Mouse (Mus musculus): ENCODE results near the gene Polr2a.
"Not testable (repeated sequence)": the region's sequence is repeated elsewhere in the genome, so short reads cannot be mapped to it uniquely, and the experiment has no call there.

The Polr2a gene

DNA sequence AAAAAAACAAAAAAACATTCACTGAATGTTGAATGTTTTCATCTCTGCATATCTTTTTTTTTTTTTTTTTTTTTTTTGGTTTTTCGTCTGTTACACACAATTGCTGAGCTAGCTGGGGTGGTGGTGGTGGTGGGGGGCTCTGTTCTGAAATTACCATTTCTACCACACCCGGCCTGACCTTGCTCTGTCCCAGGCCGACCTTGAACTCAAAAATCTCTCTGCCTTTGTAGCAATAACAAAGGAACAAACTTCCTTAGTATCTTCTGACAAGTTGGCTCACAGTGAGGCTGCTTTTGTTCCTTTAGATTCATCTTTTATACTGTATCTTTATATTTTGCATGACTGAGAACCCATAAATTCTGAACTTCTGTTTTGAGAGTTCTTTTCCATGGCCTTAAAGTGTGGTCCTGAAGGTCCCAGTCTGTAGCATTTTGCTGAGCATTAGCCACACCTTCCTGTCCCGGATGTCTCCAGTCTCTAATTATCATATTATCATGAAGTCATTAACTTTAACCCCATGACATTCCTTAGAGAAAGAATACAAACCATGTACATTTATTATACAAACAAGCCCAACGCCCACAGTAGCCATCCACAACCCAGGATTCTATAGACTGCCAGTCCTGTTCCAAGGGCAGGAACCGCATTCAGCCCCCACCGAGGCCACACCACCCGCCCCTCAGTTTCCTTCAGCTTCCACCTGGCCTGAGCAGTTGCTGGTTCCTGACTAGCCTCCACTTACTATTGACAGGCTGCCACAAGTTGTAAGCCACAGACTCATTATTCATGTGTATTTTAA, 54.4 kb downstream of the Polr2a start:
- DNase-seq: no peak

DNA sequence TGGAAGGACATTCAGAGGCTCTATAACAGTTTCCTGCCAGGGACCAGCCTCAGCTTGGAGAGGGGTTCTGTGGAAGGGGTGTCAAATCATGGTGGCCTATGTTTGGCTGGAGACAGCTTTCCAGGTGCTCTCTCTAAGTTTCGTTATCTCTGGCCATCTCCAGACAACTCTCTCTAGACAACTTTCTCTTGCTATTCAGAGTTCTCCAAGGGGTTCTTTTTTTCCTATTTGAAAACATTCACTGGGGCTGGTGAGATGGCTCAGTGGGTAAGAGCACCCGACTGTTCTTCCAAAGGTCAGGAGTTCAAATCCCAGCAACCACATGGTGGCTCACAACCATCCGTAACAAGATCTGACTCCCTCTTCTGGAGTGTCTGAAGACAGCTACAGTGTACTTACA, 55.1 kb downstream of the Polr2a start:
- DNase-seq: not testable (repeated sequence)

DNA sequence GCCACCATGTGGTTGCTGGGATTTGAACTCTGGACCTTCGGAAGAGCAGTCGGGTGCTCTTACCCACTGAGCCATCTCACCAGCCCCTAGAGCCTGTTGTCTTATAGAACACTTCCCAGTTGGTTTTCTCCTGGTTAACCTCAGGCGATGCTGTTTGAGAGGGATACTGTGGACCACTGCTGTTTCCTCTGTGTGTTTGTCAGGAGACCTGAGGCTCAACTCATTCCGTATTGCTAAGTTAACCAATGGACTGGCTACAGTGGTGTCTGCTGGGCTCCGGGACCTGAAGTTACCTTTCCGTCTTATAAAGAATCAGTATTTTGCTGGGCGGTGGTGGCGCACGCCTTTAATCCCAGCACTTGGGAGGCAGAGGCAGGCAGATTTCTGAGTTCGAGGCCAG, 55.6 kb downstream of the Polr2a start:
- not testable (repeated sequence) for DNase-seq

DNA sequence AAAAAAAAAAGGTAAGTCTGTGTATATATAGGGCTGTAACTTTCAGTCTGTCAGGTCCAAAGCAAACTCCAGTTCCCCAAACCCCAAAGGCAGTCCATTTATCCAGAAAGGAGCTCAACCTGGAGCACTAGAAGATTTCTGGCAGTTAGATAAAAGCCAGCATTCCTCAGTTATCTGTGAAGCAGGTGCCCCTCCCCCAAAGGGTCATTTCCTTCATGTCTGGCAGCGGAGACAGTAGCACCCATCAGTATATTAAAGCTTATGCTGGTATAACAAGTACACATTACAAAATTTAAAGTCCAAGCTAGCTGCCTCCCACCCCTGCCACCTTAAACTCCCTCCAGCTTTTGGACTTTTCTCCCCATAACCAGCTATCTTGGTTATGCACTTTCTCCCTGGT, 58.8 kb downstream of the Polr2a start:
- no peak for DNase-seq

DNA sequence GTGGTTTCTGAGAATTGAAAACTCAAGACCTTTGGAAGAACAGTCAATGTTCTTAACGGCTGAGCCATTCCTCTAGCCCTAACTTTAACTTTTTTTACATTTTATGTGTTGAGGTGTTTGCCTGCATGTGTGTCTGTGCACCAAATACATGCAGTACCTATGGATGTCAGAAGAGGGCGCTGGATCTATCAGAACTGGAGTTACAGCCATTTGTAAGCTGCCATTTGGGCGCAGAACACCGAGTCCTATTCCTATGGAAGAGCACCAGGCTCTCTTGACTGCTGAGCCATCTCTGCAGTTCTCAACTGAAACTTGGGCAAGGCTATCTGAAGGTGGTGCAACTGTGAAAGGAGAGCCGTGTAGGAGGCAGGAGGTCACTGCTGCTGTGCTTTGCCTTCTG, 59.9 kb downstream of the Polr2a start:
- DNase-seq: no peak

DNA sequence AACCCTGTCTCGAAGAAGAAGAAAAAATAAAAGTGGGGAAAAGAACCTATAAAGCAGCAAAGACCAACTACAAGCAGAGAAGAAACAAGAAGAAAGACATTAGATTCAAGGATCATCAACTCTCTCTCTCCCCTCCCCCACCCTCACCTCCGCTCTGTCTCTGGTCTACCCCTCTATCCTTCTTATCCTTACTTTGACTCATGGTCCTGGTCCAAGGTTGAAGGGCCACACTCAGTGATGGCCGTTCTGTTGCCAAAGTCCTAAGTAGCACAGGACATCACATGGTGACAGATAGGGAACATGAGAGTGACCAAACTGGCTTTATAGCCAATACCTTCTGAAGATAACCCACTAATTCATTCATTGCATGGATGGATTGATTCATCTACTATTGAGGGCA, 61.0 kb downstream of the Polr2a start:
- no peak for DNase-seq

DNA sequence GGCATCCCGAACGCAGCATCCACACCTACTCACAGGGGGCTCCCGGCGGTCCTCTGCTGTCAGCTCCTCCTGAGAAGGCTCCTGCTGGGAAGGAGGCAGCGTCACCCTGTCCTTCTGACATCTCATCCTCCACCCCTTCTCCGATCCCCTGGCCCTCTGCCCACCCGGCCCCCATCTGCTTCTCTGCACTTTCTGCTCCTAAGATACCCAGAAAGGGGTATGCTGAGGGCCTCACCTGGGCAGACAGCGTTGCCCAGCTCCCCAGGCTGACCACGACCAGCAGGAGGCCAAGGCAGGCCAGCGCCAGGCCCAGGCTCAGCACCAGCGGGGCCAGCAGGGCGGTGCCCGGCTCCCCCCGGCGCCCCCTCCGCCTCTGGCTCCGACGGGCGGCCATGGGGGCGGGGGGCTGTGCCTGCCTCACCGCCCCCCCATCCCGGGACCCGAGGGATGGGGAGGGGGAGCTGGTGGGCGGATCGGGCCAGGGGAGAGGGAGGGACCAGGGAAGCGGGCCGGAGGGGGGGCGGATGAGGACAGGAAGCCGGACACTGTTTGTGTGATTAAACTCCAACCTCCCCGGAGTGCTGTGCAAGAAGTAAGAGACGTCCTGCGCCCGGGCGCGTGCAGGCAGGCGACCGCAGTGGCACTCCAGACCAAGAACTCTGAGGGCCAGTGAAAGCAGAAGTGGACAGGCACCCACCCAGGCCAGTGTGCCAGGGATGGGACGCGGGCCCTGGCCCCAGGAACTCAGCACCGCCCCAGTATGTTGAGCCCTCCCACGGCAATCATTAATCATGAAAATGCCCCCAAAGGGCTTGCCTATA, 62.9 kb downstream of the Polr2a start, which contains the start of the genes Tnfsf12 and Tnfsfm13:
Gene Tnfsf12, minus strand, starts transcription at position 489 of the 821 bp plus-strand sequence.
Gene Tnfsfm13, minus strand, starts transcription at position 738 of the 821 bp plus-strand sequence.
- peak; percentile 73 for DNase-seq

DNA sequence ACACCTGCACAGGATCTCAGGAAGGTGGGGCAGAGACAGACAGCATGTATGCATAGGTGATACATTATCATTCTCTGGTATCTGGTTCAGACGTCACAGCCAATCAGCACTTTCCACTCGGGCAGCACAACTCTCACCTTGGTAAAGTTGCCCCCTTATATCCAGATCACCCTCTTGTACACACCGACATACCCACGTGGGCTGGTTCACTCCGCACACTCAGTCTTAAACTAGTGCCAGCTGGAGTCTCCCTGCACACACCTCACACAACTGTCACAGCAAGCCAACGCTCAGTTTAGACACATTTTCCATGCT, 63.4 kb downstream of the Polr2a start:
- DNase-seq: no peak

DNA sequence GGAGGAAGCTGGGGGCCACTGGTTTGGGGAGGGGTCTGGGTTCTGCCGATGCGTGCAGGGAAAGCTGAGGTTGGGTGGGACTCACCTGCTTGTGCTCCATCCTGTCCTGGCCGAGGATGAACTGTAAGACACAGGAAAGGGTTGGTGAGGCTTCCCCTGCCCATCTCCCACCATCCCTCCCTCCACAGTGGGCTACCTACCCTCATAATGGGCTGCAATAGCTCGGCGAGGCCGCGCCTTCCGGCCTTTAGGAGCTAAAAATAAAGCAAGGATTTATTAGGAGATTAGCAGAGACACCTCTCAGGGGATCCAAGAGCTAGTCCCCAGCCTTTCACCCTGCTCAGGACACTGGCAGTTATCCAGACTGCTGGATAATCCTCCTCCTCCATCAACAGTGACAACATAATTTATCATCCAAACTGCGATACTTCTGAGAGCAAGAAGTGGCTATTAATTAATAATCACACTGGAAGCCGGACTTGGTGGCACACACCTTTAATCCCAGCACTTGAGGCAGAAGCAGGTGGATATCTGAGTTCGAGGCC, 64.9 kb downstream of the Polr2a start:
- peak; percentile 80 for DNase-seq

DNA sequence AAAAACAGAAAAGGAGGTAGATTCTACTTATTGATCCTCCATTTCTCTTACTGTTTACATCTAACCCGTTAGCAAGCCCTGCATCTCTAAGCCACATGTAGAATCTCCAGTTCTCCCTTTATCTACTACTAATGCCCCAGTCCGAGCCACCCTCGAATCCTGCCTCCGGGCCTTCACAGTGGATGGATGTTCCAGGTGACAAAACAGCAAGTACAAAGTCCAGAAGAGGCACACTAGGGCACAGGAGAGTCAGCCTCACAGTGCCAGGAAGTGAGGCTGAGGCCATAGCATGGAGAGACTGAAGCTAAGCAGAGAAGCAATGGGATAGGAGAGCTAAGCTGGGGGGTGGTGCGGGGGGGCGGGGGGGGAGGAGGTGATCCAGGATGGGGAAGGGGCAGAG, 65.6 kb downstream of the Polr2a start:
- DNase-seq: no peak

DNA sequence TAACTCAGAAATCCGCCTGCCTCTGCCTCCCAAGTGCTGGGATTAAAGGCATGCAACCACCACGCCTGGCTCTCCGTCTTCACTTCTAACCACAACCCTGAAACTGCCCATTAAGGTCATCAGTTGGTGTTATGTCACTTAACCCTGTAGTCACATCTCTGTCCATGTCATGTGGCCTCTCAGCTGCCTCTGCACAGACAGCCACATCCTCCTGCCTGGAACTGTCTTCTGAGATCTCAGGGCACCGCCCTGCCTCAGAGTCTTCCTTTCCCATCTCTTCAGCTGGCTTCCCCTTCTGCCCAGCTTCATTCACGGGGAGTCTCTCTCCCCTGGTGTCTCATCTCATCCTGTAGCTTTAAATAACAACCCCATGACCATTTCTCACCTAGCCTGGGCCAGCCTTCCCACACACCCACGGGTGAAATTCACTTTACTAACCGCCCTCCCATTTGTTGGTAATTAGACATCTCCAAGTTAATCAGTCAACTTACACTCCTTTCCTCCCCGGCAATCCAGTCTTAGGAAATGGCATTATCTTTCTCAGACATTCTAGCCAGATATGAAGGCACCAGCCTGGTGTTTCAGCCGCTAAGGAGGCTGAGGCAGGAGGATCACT, 66.1 kb downstream of the Polr2a start:
- DNase-seq: no peak

DNA sequence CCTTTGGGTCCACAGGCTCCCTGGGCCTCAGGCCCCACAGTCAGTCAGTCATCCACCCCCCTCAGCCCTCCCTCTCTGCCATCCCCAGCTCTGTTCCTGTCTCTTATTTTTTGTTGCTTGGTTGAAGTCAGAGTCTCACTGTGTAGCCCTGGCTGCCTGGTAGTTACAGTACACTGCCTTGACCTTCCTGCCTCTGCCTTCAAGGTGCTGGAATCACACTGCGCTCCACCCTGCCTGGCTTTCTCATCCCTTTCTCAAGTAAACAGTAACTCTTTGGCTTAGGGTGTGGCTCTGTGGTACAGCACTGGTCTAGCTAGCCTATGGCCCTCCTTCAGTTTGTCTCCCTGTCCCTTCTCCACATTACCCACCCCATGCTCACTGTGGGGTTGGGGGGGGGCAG, 68.5 kb downstream of the Polr2a start:
- no peak for DNase-seq

DNA sequence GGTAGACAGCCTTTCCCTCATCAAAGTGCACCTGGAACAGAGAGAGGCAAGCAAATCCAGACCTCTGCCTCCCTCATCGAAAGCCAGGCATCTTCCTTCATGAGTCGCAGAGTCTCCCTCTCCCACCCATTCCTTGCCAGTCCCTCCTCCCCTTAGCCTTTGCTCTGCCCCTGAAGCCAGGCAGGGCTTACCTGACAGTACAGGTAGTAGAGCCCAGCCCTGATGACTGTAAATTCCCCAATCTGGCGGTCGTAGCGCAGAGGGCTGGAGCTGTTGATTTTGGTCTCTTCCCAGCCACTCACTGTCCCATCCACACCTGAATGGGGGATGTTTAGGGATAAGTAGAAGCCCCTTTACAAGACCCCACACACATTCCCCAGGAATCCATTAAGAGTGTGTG, 71.4 kb downstream of the Polr2a start:
- no peak for DNase-seq

DNA sequence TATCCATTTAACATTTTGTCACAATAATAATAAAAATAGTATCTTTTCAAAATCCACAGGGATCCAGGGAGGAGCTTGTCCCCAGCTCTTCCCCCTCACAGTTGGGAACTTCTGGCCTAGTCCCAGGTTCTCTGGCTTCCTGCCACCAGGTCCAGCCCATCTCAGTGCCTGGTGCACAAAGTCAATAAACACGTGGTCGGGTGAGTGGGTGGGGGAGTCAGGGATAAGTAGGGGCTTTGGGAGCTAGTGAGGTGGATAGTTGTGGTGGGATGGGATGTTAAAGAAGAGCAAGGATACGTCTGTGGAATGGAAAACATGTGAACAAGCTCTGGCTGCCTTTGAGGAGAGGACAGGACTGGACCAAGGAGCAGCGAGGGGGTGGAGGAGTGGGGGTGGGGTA, 72.1 kb downstream of the Polr2a start:
- no peak for DNase-seq

DNA sequence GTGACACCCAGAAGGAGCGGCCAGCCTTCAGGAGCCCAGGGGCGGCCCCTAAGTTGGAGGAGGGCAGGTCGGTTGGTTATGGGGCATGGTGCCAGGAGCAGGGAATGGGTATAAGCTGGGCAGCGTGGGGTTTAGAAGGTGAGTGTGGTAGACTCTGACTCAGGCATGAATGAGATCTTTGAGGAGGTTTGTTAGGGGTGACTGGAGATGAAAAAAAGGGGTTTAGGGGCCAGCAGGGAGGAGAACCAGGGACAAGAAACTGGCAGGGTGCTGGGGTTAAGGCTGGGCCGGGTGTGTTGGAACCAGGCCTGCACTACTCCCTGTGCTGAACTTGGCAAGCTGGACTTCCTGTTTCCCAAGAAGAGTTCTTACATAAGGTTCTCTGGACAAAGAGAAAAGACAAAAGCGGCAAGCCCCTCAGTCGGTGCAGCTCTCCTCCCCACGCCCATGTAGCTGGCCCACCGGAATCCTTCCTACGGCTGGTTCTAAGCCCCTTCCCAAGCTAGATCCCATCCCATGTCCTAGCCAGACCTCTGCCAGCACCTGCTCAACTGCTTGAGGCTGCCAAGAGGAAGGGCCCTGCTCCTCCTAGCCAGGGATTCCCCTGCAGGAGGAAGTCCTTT, 72.8 kb downstream of the Polr2a start, which contains the start of gene Tnfsf13:
Gene Tnfsf13, minus strand, starts transcription at position 259 of the 623 bp plus-strand sequence.
- no peak for DNase-seq

DNA sequence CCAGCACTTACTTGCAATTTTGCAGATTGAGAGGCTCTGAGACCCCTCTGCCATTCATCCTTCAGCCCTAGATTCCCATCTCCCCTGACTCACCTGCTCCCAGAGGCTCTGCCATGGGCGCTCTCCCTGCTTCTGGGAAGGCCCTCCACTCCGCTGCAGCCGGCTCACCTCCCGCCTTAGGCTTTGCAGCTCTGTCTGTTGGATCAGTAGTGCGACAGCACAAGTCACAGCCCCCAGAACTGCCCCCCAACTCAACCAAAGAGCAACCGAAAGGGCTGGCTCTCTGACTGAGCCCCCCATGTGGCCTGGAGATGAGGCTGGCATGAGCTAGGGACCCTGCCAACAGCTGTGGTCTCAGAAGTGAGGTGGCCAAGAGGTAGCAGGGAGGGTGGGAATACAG, 73.5 kb downstream of the Polr2a start:
- DNase-seq: no peak

DNA sequence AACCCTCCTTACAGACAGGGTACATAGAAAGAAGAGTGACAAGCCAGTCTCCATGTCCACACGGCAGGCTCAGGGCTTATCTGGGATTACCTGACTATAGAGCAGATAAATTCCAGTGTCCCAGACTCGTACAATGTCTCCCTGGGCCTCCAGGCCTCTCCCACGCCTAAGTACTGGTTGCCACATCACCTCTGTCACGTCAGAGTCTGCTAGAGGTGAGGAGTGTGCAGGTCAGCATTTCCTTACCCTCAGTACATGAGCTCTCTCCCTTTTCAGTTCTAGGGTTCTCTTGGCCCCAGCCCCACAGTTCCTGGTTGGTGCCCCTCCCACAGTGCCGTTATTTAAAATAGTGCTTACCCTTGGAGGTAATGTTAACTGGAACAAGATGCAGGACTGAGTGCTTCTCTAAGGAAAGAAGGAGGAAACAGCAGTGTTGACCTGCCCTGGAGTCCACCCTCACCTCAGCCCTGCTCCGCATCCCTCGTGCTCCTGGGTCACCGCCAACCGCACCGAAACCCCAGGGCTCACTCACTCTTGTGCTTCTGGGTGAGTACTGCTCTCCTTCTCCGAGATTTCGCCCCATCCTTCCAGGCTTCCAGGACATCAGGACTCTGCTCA, 74.2 kb downstream of the Polr2a start:
- no peak for DNase-seq
